Mouse (Mus musculus): ENCODE measurements around the gene Hist1h2ag. TPM values are rescaled to one million over a fixed set of nuclear protein-coding genes. Genes with fewer than 3 reads are reported as not detected.
"Not testable (repeated sequence)": the region's sequence is repeated elsewhere in the genome, so short reads cannot be mapped to it uniquely, and the experiment has no call there.

The Hist1h2ag gene
- total RNA-seq (2014; rRNA removed) (477 and 856 TPM in 2 replicates), polyA plus RNA-seq (2015; fragmentation: Nextera tagmentation; extraction: Ambion mirVana) (13.5 and 16.6 TPM in 2 replicates)

- Histone ChIP-seq H3K27ac (peak within 1 kb of the TSS; percentile 80), H3K9ac (replicated peaks; ENCODE audit: low read length) (peak within 1 kb of the TSS; percentile 35; the same call in 1 of the 2 replicates), H3K4me2 (ENCODE audit: low read depth, low read length) (peak within 1 kb of the TSS; percentile 62), H3K4me3 (ENCODE audit: low read length) (peak within 1 kb of the TSS; percentile 33)
- H3K4me1 ChIP-seq (ENCODE audit: insufficient read depth, low read length); H3K9me3 ChIP-seq (ENCODE audit: low read length); H3K36me3 ChIP-seq (ENCODE audit: insufficient read depth, low read length); H3K27me3 ChIP-seq (ENCODE audit: insufficient read depth, low read length): not testable (repeated sequence)
- ATAC-seq: peak; percentile 93
- peak; percentile 98 for DNase-seq (ENCODE audit: low spot score)
- whole genome bisulfite sequencing: under 1% methylated on average over 30 of the region's 80 CpGs
Observed at GRCm38 (mm10) chr13:22042568-22043502, at the start of gene Hist1h2ag, which contains the start of gene Hist1h2bj. Hist1h2ag (minus strand) TSS chr13:22042944. Hist1h2bj (plus strand) TSS chr13:22043214.

- not testable (repeated sequence) for H3K27ac ChIP-seq; ATAC-seq; H3K36me3 ChIP-seq (ENCODE audit: insufficient read depth, low read length); H3K9me3 ChIP-seq (ENCODE audit: low read length); H3K4me3 ChIP-seq (ENCODE audit: low read length); H3K27me3 ChIP-seq (ENCODE audit: insufficient read depth, low read length); DNase-seq (ENCODE audit: low spot score); H3K4me2 ChIP-seq (ENCODE audit: low read depth, low read length); H3K4me1 ChIP-seq (ENCODE audit: insufficient read depth, low read length); H3K9ac ChIP-seq (replicated peaks; ENCODE audit: low read length)
- 77% methylated on average over 1 of the region's 1 CpGs for WGBS
Observed at GRCm38 (mm10) chr13:22084140-22084539, 41.4 kb upstream of the Hist1h2ag start, which contains the start of gene Vmn1r188. Vmn1r188 (plus strand) TSS chr13:22084440.

GRCm38 (mm10) chr13:22063468-22063867, 20.7 kb upstream of the Hist1h2ag start:
- H3K4me2 ChIP-seq (ENCODE audit: low read depth, low read length): no peak overlapping the region
- 84% methylated on average over 1 of the region's 1 CpGs for WGBS
- H3K27me3 ChIP-seq (ENCODE audit: insufficient read depth, low read length): no peaks in the 10 kb centered on the region
- H3K27ac ChIP-seq: no peak overlapping the region
- H3K36me3 ChIP-seq (ENCODE audit: insufficient read depth, low read length): no peaks in the 10 kb centered on the region
- no peaks in the 10 kb centered on the region for H3K4me1 ChIP-seq (ENCODE audit: insufficient read depth, low read length)
- ATAC-seq (no peak), DNase-seq (ENCODE audit: low spot score) (no peak)
- no peak overlapping the region for H3K9ac ChIP-seq (replicated peaks; ENCODE audit: low read length)
- no peaks in the 10 kb centered on the region for H3K9me3 ChIP-seq (ENCODE audit: low read length)
- no peak for TF ChIP-seq CTCF (IDR thresholded peaks at IDR 0.05; ENCODE audit: low read depth)
- H3K4me3 ChIP-seq (ENCODE audit: low read length): no peak overlapping the region

- TF ChIP-seq CTCF (IDR thresholded peaks at IDR 0.05; ENCODE audit: low read depth): no peak
- Histone ChIP-seq H3K27me3 (ENCODE audit: insufficient read depth, low read length) (no peaks in the 10 kb centered on the region), H3K36me3 (ENCODE audit: insufficient read depth, low read length) (no peaks in the 10 kb centered on the region), H3K27ac (no peak overlapping the region), H3K9me3 (ENCODE audit: low read length) (no peaks in the 10 kb centered on the region), H3K4me3 (ENCODE audit: low read length) (no peak overlapping the region), H3K9ac (replicated peaks; ENCODE audit: low read length) (no peak overlapping the region), H3K4me1 (ENCODE audit: insufficient read depth, low read length) (no peaks in the 10 kb centered on the region), H3K4me2 (ENCODE audit: low read depth, low read length) (no peak overlapping the region)
- no peak for ATAC-seq
- WGBS: 78% methylated on average over 1 of the region's 1 CpGs
- DNase-seq (ENCODE audit: low spot score): no peak
Observed at GRCm38 (mm10) chr13:22061422-22061821, 18.7 kb upstream of the Hist1h2ag start.

GRCm38 (mm10) chr13:22053754-22054153, 11.0 kb upstream of the Hist1h2ag start:
- ATAC-seq (no peak), DNase-seq (ENCODE audit: low spot score) (no peak)
- Histone ChIP-seq H3K4me1 (ENCODE audit: insufficient read depth, low read length) (no peaks in the 10 kb centered on the region), H3K27ac (no peak overlapping the region), H3K36me3 (ENCODE audit: insufficient read depth, low read length) (no peaks in the 10 kb centered on the region), H3K4me3 (ENCODE audit: low read length) (no peak overlapping the region), H3K9ac (replicated peaks; ENCODE audit: low read length) (no peak overlapping the region), H3K9me3 (ENCODE audit: low read length) (no peaks in the 10 kb centered on the region), H3K27me3 (ENCODE audit: insufficient read depth, low read length) (no peaks in the 10 kb centered on the region), H3K4me2 (ENCODE audit: low read depth, low read length) (no peak overlapping the region)
- 91% methylated on average over 1 of the region's 1 CpGs for WGBS
- TF ChIP-seq CTCF (IDR thresholded peaks at IDR 0.05; ENCODE audit: low read depth): no peak

GRCm38 (mm10) chr13:22051523-22051859, 8.7 kb upstream of the Hist1h2ag start:
- DNase-seq (ENCODE audit: low spot score): no peak
- H3K36me3 ChIP-seq (ENCODE audit: insufficient read depth, low read length): no peaks in the 10 kb centered on the region
- H3K9ac ChIP-seq (replicated peaks; ENCODE audit: low read length): peak overlapping the region; percentile 40; the same call in 1 of the 2 replicates
- peak overlapping the region; percentile 67 for H3K4me2 ChIP-seq (ENCODE audit: low read depth, low read length)
- H3K27ac ChIP-seq: peak overlapping the region; percentile 76; the same call in 1 of the 2 replicates
- TF ChIP-seq CTCF (IDR thresholded peaks at IDR 0.05; ENCODE audit: low read depth): no peak
- no peaks in the 10 kb centered on the region for H3K4me1 ChIP-seq (ENCODE audit: insufficient read depth, low read length)
- peak overlapping the region; percentile 49 for H3K4me3 ChIP-seq (ENCODE audit: low read length)
- no peaks in the 10 kb centered on the region for H3K9me3 ChIP-seq (ENCODE audit: low read length)
- H3K27me3 ChIP-seq (ENCODE audit: insufficient read depth, low read length): no peaks in the 10 kb centered on the region
- 11% methylated on average over 5 of the region's 5 CpGs for WGBS
- ATAC-seq: no peak

Measured in hindbrain, postnatal 0 days (tissue).